In genomic region chr10:128631571-128631970, GRCm38 (mm10) we compare ENCODE assay signal across 11 mouse cellular contexts.
"Had no signal": no experiment of that assay in that cellular context is flagged by ENCODE, and none has a peak within 500 bp of the region (broad histone marks: within the 10 kb centered on the region; RNA-seq: fewer than 3 reads in every experiment).

No protein-coding gene starts in this region.

- H3K27ac ChIP-seq: kidney, embryonic 15.5 days; limb, embryonic 15.5 days; liver, embryonic 13.5 days; neural tube, embryonic 13.5 days had no signal

- H3K4me3 ChIP-seq: kidney, embryonic 15.5 days; limb, embryonic 15.5 days; liver, embryonic 13.5 days; neural tube, embryonic 13.5 days had no signal

- H3K4me2 ChIP-seq: kidney, embryonic 15.5 days; limb, embryonic 15.5 days; liver, embryonic 13.5 days; neural tube, embryonic 13.5 days had no signal

- H3K36me3 ChIP-seq: liver, embryonic 13.5 days had no signal

- DNase-seq: kidney, adult 18-20 months; kidney, postnatal 14 days; left cerebral cortex, postnatal 4 days; liver, embryonic 13.5 days; lung, adult 18-20 months; retina, postnatal 1 day; thymus, postnatal 4 days had no signal

- H3K4me1 ChIP-seq: kidney, embryonic 15.5 days; limb, embryonic 15.5 days had no signal

- H3K9me3 ChIP-seq: kidney, embryonic 15.5 days; limb, embryonic 15.5 days; liver, embryonic 13.5 days; neural tube, embryonic 13.5 days had no signal

- ATAC-seq: midbrain, embryonic 16.5 days had no signal

- H3K9ac ChIP-seq: kidney, embryonic 15.5 days; limb, embryonic 15.5 days; liver, embryonic 13.5 days; neural tube, embryonic 13.5 days had no signal

- H3K27me3 ChIP-seq: kidney, embryonic 15.5 days; limb, embryonic 15.5 days; neural tube, embryonic 13.5 days had no signal
